Mouse (Mus musculus) embryo, embryonic 9.5 days (tissue): ENCODE results near the gene Supt3.

Source experiments
- DNase-seq: peaks from one replicate; pipeline ENCODE4 v3.0.0-alpha.2; 2017; ENCODE audit errors: extremely low spot score

Gene Supt3

GRCm38 (mm10) chr17:44782366-44782765 lies 5.4 kb downstream of the Supt3 start:
- DNase-seq: no peak

- DNase-seq: no peak
Measured at GRCm38 (mm10) chr17:44783143-44783542, 6.2 kb downstream of the Supt3 start.

- DNase-seq: no peak
Measured at GRCm38 (mm10) chr17:44788982-44789747, 12.2 kb downstream of the Supt3 start.

- no peak for DNase-seq
Measured at GRCm38 (mm10) chr17:44792218-44792917, 15.4 kb downstream of the Supt3 start.

- no peak for DNase-seq
Measured at GRCm38 (mm10) chr17:44797331-44797730, 20.4 kb downstream of the Supt3 start.

- no peak for DNase-seq
Measured at GRCm38 (mm10) chr17:44807031-44807430, 30.1 kb downstream of the Supt3 start.

GRCm38 (mm10) chr17:44814508-44815175 lies 37.7 kb downstream of the Supt3 start, which contains the start of gene Runx2:
TSS of gene Runx2 (minus strand) at chr17:44814797.
- DNase-seq: no peak

- no peak for DNase-seq
Measured at GRCm38 (mm10) chr17:44818825-44819224, 41.9 kb downstream of the Supt3 start.

- no peak for DNase-seq
Measured at GRCm38 (mm10) chr17:44819816-44820215, 42.9 kb downstream of the Supt3 start.

GRCm38 (mm10) chr17:44821940-44822339 lies 45.0 kb downstream of the Supt3 start:
- DNase-seq: no peak

GRCm38 (mm10) chr17:44827124-44827523 lies 50.2 kb downstream of the Supt3 start:
- no peak for DNase-seq

- no peak for DNase-seq
Measured at GRCm38 (mm10) chr17:44827964-44828363, 51.0 kb downstream of the Supt3 start.

GRCm38 (mm10) chr17:44829587-44829986 lies 52.6 kb downstream of the Supt3 start:
- no peak for DNase-seq

- DNase-seq: no peak
Measured at GRCm38 (mm10) chr17:44831201-44831600, 54.2 kb downstream of the Supt3 start.

- DNase-seq: no peak
Measured at GRCm38 (mm10) chr17:44842184-44842583, 65.2 kb downstream of the Supt3 start.

- DNase-seq: no peak
Measured at GRCm38 (mm10) chr17:44863165-44863564, 86.2 kb downstream of the Supt3 start.

GRCm38 (mm10) chr17:44893592-44893991 lies 116.6 kb downstream of the Supt3 start:
- no peak for DNase-seq

GRCm38 (mm10) chr17:44943536-44944090 lies 166.7 kb downstream of the Supt3 start:
- DNase-seq: no peak

- no peak for DNase-seq
Measured at GRCm38 (mm10) chr17:44945333-44945732, 168.4 kb downstream of the Supt3 start.

GRCm38 (mm10) chr17:44948321-44948720 lies 171.4 kb downstream of the Supt3 start:
- no peak for DNase-seq

GRCm38 (mm10) chr17:44956671-44957070 lies 179.7 kb downstream of the Supt3 start:
- no peak for DNase-seq
